Mouse (Mus musculus) olfactory bulb, adult 2 months (tissue): ENCODE measurements around the gene Vwa2. TPM values are rescaled to one million over a fixed set of nuclear protein-coding genes. Genes with fewer than 3 reads are reported as not detected.

Experiments
- H3K27ac ChIP-seq: fragments of 200-500 bp; 2 replicates; pipeline ENCODE4 v1.5.1; 2012; ENCODE audit warnings: low read depth, low read length; ENCODE audit not compliant: insufficient read depth
- H3K4me1 ChIP-seq: fragments of 200-500 bp; 2 replicates; pipeline ENCODE4 v1.6.1; 2012; ENCODE audit warnings: low read length; ENCODE audit not compliant: control insufficient read depth, insufficient read depth
- H3K4me3 ChIP-seq: fragments of 200-500 bp; 2 replicates; pipeline ENCODE4 v1.5.1; 2012; ENCODE audit warnings: mild to moderate bottlenecking, low read depth, low read length, moderate library complexity; ENCODE audit not compliant: insufficient read depth
- CTCF ChIP-seq: fragments of 200-500 bp; IDR thresholded peaks from 2 replicates; pipeline ENCODE4 v1.5.1; 2012; ENCODE audit warnings: low read depth, mild to moderate bottlenecking, low read length, moderate library complexity; ENCODE audit not compliant: insufficient read depth
- POLR2A ChIP-seq: fragments of 200-500 bp; IDR thresholded peaks from 2 replicates; pipeline ENCODE4 v1.6.1; 2012; ENCODE audit warnings: mild to moderate bottlenecking, low read depth, low read length, moderate library complexity; ENCODE audit not compliant: insufficient read depth
- WGBS: fragments of 180-500 bp; shearing (Covaris S2); methylation state at CpG from one replicate; pipeline ENCODE4 v1.1.7; 2018; 5-methylcytosine and 5-hydroxymethylcytosine counted together
- polyA plus RNA-seq: library from polyadenylated mRNA; stranded (reverse); fragments of >200 nt; gene quantifications from 2 replicates; pipeline ENCODE4 v1.2.4, GENCODE M21; 2012; ENCODE audit warnings: low replicate concordance; ENCODE audit not compliant: missing spikeins, insufficient read depth, insufficient read length

Gene Vwa2
- polyA plus RNA-seq, 1 experiment: not detected

DNA sequence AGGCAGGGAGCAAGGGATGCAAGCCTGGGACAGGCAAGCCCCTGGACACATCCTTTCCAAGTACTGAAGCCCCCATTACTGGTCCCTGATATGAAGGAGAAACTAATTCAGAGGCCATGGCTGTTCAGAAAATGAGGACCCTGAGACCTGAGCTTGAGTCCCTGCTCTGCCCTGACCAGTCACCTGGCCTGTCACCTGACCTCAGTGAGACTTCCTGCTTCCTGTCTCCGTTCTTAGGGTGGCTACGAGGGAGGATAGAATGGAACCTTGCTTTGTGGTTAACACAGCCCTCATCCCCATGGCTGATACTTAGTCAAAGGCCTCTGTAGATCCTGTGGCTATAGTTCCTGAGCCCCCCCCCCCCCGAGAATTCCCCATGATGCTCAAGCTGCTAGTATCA, 30.0 kb downstream of the Vwa2 start:
- H3K4me1 ChIP-seq: no peaks in the 10 kb centered on the region
- TF ChIP-seq CTCF: no peak
- no peak overlapping the region for H3K27ac ChIP-seq
- WGBS: 90% methylated on average over 3 of the region's 3 CpGs
- no peak overlapping the region for H3K4me3 ChIP-seq

DNA sequence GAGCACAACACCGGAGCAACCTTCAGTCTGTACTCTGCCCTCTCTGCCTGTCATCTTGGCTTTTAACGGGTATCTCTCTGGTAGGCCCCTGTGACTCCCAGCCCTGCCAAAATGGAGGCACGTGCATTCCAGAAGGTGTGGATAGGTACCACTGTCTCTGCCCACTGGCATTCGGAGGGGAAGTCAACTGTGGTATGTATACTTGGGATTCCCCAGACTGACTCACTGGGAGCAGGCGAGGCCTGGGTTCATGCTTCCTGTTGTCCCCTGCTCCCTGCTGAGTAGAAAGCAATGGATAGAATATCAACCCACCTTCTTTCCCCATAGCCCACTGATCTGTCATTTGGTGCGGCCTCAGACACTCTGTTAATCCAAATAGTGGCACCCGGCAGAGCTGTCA, 31.3 kb downstream of the Vwa2 start:
- Histone ChIP-seq H3K4me1 (no peaks in the 10 kb centered on the region), H3K27ac (no peak overlapping the region), H3K4me3 (no peak overlapping the region)
- 94% methylated on average over 7 of the region's 7 CpGs for WGBS
- TF ChIP-seq POLR2A (no peak), CTCF (no peak)

DNA sequence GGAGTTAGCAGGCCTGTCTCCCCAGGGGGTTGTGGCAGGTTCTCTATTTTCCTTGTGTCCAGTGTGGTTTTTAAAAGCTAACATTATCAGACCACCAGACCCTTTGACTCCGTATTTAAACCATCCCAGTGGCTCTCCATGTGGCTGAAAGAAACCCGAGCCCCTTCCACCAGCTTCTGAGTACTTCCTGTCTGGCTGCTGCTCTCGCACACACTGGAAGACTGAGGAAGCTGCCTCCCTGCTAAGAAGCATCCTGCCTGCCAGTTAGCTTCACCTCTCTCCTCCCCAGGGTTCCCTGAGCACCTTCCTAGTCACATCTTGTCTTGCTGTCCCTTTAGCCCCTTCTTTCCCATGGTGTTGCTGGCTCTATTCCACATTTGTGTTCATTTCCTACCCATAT, 33.8 kb downstream of the Vwa2 start:
- TF ChIP-seq POLR2A (no peak), CTCF (no peak)
- Histone ChIP-seq H3K4me1 (no peaks in the 10 kb centered on the region), H3K27ac (no peak overlapping the region), H3K4me3 (no peak overlapping the region)
- WGBS: 79% methylated on average over 3 of the region's 3 CpGs

DNA sequence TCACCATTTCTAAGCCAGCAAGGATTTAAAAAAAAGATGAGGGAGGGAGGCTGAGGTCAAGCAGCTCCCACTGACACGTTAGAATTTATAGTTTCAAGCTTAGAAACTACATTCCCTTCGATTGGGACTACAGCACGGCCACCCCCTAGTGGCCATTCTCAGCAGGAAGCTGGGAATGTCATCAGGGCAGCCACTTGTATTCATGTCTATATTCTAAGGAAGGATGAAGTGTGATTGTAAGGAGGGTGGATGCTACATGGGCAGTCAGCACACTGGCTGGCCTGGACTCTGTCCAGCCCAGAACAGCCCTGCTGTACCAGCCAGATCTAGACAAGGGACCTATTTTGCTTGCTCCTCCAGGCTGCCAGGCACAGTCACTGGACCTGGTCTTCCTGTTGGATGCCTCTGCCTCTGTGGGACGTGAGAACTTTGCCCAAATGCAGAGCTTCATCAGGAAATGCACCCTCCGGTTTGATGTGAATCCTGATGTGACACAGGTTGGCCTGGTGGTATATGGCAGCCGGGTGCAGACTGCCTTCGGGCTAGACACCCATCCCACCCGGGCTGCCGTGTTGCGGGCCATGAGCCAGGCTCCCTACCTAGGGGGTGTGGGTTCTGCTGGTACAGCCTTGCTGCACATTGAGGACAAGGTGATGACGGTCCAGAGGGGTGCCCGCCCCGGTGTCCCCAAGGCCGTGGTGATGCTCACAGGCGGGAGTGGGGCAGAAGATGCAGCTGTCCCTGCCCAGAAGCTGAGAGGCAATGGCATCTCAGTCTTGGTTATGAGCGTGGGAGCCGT, 34.6 kb downstream of the Vwa2 start:
- H3K4me3 ChIP-seq: no peak overlapping the region
- H3K4me1 ChIP-seq: no peaks in the 10 kb centered on the region
- no peak overlapping the region for H3K27ac ChIP-seq
- no peak for TF ChIP-seq CTCF
- no peak for TF ChIP-seq POLR2A
- WGBS: 66% methylated on average over 17 of the region's 17 CpGs

DNA sequence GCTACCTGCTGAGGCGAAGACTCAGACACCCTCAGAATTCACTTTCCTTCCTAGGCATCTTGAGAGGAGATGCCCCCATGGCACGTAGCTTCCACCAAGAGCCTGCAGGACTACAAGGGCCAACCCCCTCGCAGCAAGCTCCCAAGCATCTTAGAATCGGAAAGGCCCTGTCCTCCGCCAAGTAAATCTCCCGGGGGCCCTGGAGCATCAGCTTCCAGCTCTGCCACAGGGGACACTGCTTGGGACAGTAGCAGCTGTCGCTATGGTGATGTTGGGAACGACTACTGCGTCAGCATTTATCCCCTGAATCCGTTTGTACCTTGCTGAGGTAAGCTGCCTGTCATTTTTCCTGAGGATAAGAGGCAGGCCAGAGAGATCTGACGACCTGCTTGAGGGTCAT, 36.5 kb downstream of the Vwa2 start:
- TF ChIP-seq POLR2A: no peak
- TF ChIP-seq CTCF: no peak
- H3K27ac ChIP-seq: no peak overlapping the region
- 79% methylated on average over 11 of the region's 11 CpGs for WGBS

DNA sequence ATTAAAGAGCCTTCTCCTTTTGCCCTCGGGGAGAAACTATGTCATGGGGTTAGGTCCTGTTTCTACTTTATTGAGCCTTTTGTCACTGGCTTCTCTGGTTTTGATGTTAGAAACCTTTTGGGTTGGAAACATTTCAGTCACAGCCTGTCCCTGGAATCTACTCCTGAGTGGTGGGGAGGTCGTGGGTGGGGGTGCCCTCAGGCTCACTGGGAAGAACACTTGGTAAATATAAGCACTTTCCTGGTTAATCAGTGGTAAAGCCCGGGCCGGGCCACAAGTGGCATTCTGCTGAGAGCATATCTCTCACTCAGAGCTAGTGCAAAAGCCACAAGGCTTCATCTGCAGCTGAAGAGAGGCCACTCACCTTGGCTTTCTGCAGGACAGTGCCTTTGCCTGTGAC, 39.7 kb downstream of the Vwa2 start:
- TF ChIP-seq POLR2A: no peak
- TF ChIP-seq CTCF: no peak
- WGBS: 91% methylated on average over 4 of the region's 4 CpGs
- Histone ChIP-seq H3K4me3 (no peak overlapping the region), H3K27ac (no peak overlapping the region), H3K4me1 (no peaks in the 10 kb centered on the region)

More for the DNA sequence above, 36.5 kb downstream of the Vwa2 start:
- Histone ChIP-seq H3K4me3 (no peak overlapping the region), H3K4me1 (no peaks in the 10 kb centered on the region)

DNA sequence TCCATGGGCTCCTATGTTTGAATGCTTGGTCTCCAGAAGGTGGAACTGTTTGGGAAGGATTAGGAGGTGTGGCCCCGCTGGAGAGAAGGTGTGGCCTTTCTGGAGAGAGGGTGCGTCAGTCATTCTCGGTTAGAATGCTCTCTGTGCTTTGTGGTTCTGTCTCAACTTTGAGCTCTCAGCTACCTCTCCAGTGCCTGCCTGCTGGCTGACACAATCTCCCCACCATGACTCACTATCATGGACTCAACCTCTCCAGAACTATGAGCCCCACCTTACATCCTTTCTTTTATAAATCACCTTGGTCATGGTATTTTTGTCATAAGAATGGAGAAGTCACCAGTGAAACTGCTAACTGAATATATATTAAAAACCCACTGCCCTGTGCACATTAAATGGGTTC, 40.6 kb downstream of the Vwa2 start:
- Histone ChIP-seq H3K4me1 (no peaks in the 10 kb centered on the region), H3K27ac (no peak overlapping the region), H3K4me3 (no peak overlapping the region)
- 100% methylated on average over 3 of the region's 3 CpGs for WGBS
- no peak for TF ChIP-seq POLR2A
- TF ChIP-seq CTCF: no peak

DNA sequence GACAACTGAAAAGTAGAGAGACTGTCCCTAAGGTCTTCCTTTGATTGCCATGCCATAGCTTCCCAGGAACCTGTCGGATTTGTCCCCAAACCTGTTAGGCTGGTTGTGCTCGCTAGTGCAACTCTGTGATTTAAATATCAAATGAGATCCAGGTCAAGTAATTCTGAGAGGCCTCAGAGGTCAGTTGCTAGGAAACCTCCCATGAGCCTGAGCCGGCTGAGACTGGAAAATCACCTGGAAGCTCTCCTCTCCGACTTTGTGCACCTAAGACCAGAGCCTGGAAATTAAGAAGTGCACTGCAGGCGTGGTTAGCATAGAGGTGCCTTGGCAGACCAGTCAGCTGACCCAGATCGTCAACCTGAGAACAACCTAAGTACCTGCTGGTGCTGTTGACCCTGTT, 41.0 kb downstream of the Vwa2 start:
- Histone ChIP-seq H3K4me3 (no peak overlapping the region), H3K4me1 (no peaks in the 10 kb centered on the region), H3K27ac (no peak overlapping the region)
- WGBS: 73% methylated on average over 6 of the region's 6 CpGs
- TF ChIP-seq CTCF (no peak), POLR2A (no peak)

DNA sequence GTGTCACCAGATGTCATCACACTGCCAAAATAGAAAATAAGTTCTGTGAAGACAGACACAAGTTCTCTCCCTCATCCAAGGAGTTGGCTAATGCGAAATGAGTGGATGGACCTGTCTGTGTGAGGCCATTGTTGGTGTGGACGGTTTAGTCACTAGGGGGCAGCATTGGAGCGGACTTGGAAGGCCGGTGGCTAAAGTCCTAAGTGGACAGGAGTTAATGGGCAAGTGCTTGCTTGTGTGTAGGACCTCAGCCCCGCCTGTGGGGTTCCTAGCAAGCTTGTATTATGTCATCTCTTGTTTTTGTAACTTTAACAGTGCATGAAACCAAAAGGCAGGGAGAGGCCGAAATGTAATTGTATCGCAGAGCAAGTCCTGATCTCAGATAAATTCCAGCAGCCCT, 45.6 kb downstream of the Vwa2 start:
- no peaks in the 10 kb centered on the region for H3K4me1 ChIP-seq
- WGBS: 34% methylated on average over 7 of the region's 7 CpGs
- TF ChIP-seq POLR2A (no peak), CTCF (peak; percentile 65)
- H3K27ac ChIP-seq: no peak overlapping the region
- no peak overlapping the region for H3K4me3 ChIP-seq

DNA sequence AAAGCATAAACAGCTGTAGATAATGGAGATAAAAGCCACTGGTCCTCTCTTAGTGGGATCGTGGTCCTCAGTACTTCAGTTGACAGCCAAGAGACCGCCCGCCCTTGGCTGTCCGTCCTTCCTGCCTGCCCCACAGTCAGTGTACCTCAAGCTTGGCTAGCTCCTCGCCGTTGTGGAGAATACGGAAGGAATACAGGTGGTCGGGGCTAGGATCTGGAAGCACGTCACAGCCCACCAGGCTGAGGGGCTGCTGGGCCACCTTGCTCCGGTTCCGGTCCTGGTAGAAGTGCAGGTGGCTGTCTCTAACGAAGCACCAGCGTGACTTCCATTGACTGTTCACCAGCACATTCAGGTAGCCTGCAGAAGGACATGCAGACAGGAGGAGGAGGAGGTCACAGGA, 46.2 kb downstream of the Vwa2 start:
- Histone ChIP-seq H3K4me1 (no peaks in the 10 kb centered on the region), H3K4me3 (no peak overlapping the region), H3K27ac (no peak overlapping the region)
- 94% methylated on average over 13 of the region's 13 CpGs for WGBS
- TF ChIP-seq POLR2A (no peak), CTCF (no peak)
